Mouse (Mus musculus): ENCODE results near the gene Uggt1.

- TF ChIP-seq CTCF (IDR thresholded peaks at IDR 0.05) (no peak), EP300 (IDR thresholded peaks at IDR 0.05) (no peak)
Measured at GRCm38 (mm10) chr1:36214324-36214723, 30.2 kb downstream of the Uggt1 start.

All from lung, postnatal 0 days (tissue).